Mouse (Mus musculus) cerebellum, adult 11 months (tissue): ENCODE measurements at regions not wholly inside any gene's neighbourhood (a gene's known extent, or its start where the extent isn't known, plus 50 kb on each side); places are given as distances from the start of the nearest gene placed in this dataset.

Experiments
- DNase-seq: peaks from one replicate; pipeline ENCODE4 v3.0.0; 2022

GRCm38 (mm10) chr13:107620210-107620609, 424.0 kb upstream of the Smim15 start:
- DNase-seq: no peak

- no peak for DNase-seq
Measured at GRCm38 (mm10) chr13:107619430-107619927, 424.8 kb upstream of the Smim15 start.

GRCm38 (mm10) chr13:107618796-107619429, 425.3 kb upstream of the Smim15 start:
- no peak for DNase-seq

GRCm38 (mm10) chr13:107618369-107618771, 425.9 kb upstream of the Smim15 start:
- no peak for DNase-seq

- DNase-seq: no peak
Measured at GRCm38 (mm10) chr13:107617582-107617981, 426.7 kb upstream of the Smim15 start.

GRCm38 (mm10) chr13:107616775-107617174, 427.5 kb upstream of the Smim15 start:
- no peak for DNase-seq

GRCm38 (mm10) chr13:107608996-107609503, 435.2 kb upstream of the Smim15 start:
- DNase-seq: no peak

GRCm38 (mm10) chr13:107607294-107607693, 437.0 kb upstream of the Smim15 start:
- DNase-seq: no peak

- no peak for DNase-seq
Measured at GRCm38 (mm10) chr13:107602149-107602548, 442.1 kb upstream of the Smim15 start.

- no peak for DNase-seq
Measured at GRCm38 (mm10) chr13:107601132-107601439, 443.2 kb upstream of the Smim15 start.

GRCm38 (mm10) chr13:107600331-107601131, 443.7 kb upstream of the Smim15 start:
- no peak for DNase-seq

GRCm38 (mm10) chr13:107599094-107599644, 445.1 kb upstream of the Smim15 start:
- no peak for DNase-seq

- DNase-seq: no peak
Measured at GRCm38 (mm10) chr13:107598391-107598790, 445.9 kb upstream of the Smim15 start.

- no peak for DNase-seq
Measured at GRCm38 (mm10) chr13:107597217-107597616, 447.0 kb upstream of the Smim15 start.

- no peak for DNase-seq
Measured at GRCm38 (mm10) chr13:107596183-107596582, 448.1 kb upstream of the Smim15 start.

GRCm38 (mm10) chr13:107588399-107589002, 455.7 kb upstream of the Smim15 start:
- DNase-seq: no peak

- DNase-seq: no peak
Measured at GRCm38 (mm10) chr13:107587678-107588077, 456.6 kb upstream of the Smim15 start.

- no peak for DNase-seq
Measured at GRCm38 (mm10) chr13:107585936-107586335, 458.3 kb upstream of the Smim15 start.

GRCm38 (mm10) chr13:107585353-107585752, 458.9 kb upstream of the Smim15 start:
- no peak for DNase-seq

GRCm38 (mm10) chr13:107578968-107579367, 465.3 kb upstream of the Smim15 start:
- DNase-seq: no peak

- DNase-seq: no peak
Measured at GRCm38 (mm10) chr13:107577809-107578208, 466.4 kb upstream of the Smim15 start.

GRCm38 (mm10) chr13:107577272-107577671, 467.0 kb upstream of the Smim15 start:
- DNase-seq: no peak

- DNase-seq: no peak
Measured at GRCm38 (mm10) chr13:107576701-107577100, 467.5 kb upstream of the Smim15 start.
